Mouse (Mus musculus) right cerebral cortex, adult 18-20 months (tissue): ENCODE data around the gene C5ar2.
"Not testable (repeated sequence)": the region's sequence is repeated elsewhere in the genome, so short reads cannot be mapped to it uniquely, and the experiment has no call there.

ENCODE experiments used
- DNase-seq: peaks from one replicate; pipeline ENCODE4 v3.0.0; 2022; ENCODE audit warnings: mixed read lengths

The C5ar2 gene

GRCm38 (mm10) chr7:16244067-16244466, at the start of gene C5ar2:
Gene C5ar2 (minus strand): TSS chr7:16244154.
- no peak for DNase-seq

GRCm38 (mm10) chr7:16287791-16288190, 43.8 kb upstream of the C5ar2 start:
- no peak for DNase-seq

GRCm38 (mm10) chr7:16287016-16287415, 43.1 kb upstream of the C5ar2 start:
- no peak for DNase-seq

- peak; percentile 99 for DNase-seq
Observed at GRCm38 (mm10) chr7:16286026-16286961, 42.3 kb upstream of the C5ar2 start, which contains the start of gene Ccdc9. Gene Ccdc9 (minus strand): TSS chr7:16286795.

- DNase-seq = peak; percentile 35
Observed at GRCm38 (mm10) chr7:16285450-16286025, 41.6 kb upstream of the C5ar2 start.

GRCm38 (mm10) chr7:16284904-16285303, 41.0 kb upstream of the C5ar2 start:
- no peak for DNase-seq

- no peak for DNase-seq
Observed at GRCm38 (mm10) chr7:16284001-16284400, 40.0 kb upstream of the C5ar2 start.

- no peak for DNase-seq
Observed at GRCm38 (mm10) chr7:16282334-16282733, 38.4 kb upstream of the C5ar2 start.

- DNase-seq = no peak
Observed at GRCm38 (mm10) chr7:16280721-16281120, 36.8 kb upstream of the C5ar2 start.

GRCm38 (mm10) chr7:16274922-16275890, 31.3 kb upstream of the C5ar2 start:
- no peak for DNase-seq

- peak; percentile 75 for DNase-seq
Observed at GRCm38 (mm10) chr7:16273766-16274140, 29.8 kb upstream of the C5ar2 start.

GRCm38 (mm10) chr7:16273081-16273765, 29.3 kb upstream of the C5ar2 start, which contains the start of gene Inafm1:
Gene Inafm1 (minus strand): TSS chr7:16273617.
- DNase-seq = peak; percentile 88

GRCm38 (mm10) chr7:16272681-16273080, 28.7 kb upstream of the C5ar2 start:
- peak; percentile 76 for DNase-seq

GRCm38 (mm10) chr7:16271139-16271538, 27.2 kb upstream of the C5ar2 start:
- DNase-seq = no peak

GRCm38 (mm10) chr7:16266593-16266992, 22.6 kb upstream of the C5ar2 start:
- not testable (repeated sequence) for DNase-seq

GRCm38 (mm10) chr7:16265856-16266255, 21.9 kb upstream of the C5ar2 start:
- no peak for DNase-seq

- DNase-seq = no peak
Observed at GRCm38 (mm10) chr7:16263843-16264242, 19.9 kb upstream of the C5ar2 start.

GRCm38 (mm10) chr7:16263015-16263787, 19.2 kb upstream of the C5ar2 start:
- peak; percentile 71 for DNase-seq

- DNase-seq = no peak
Observed at GRCm38 (mm10) chr7:16261097-16261496, 17.1 kb upstream of the C5ar2 start.

- DNase-seq = no peak
Observed at GRCm38 (mm10) chr7:16259110-16259590, 15.2 kb upstream of the C5ar2 start, which contains the start of gene C5ar1. Gene C5ar1 (minus strand): TSS chr7:16259540.

GRCm38 (mm10) chr7:16257830-16258229, 13.9 kb upstream of the C5ar2 start:
- no peak for DNase-seq
